Mouse (Mus musculus) kidney, postnatal 36 days (tissue): ENCODE measurements around the gene Wiz.

Source experiments
- DNase-seq, 2 experiments: peaks; one replicate each; pipeline ENCODE4 v3.0.0; 2021 to 2022; ENCODE audit warnings: mixed read lengths in 2 of 2

Gene Wiz

GRCm38 (mm10) chr17:32389101-32389659, at the start of gene Wiz:
Gene Wiz (minus strand): TSS chr17:32389439.
- peak; percentile 95 to 97 for DNase-seq

- no peak for DNase-seq
Measured at GRCm38 (mm10) chr17:32437106-32437505, 47.9 kb upstream of the Wiz start.

GRCm38 (mm10) chr17:32435151-32435550, 45.9 kb upstream of the Wiz start:
- DNase-seq = peak; percentile 17

- DNase-seq = no peak
Measured at GRCm38 (mm10) chr17:32434324-32434723, 45.1 kb upstream of the Wiz start.

- DNase-seq = peak in 1 of 2 experiments; percentile 27
Measured at GRCm38 (mm10) chr17:32431972-32432371, 42.7 kb upstream of the Wiz start.

- no peak for DNase-seq
Measured at GRCm38 (mm10) chr17:32426610-32427009, 37.4 kb upstream of the Wiz start.

GRCm38 (mm10) chr17:32424034-32424433, 34.8 kb upstream of the Wiz start, which contains the start of gene Pglyrp2:
Gene Pglyrp2 (minus strand): TSS chr17:32424167.
- DNase-seq = no peak

GRCm38 (mm10) chr17:32420781-32421180, 31.5 kb upstream of the Wiz start:
- DNase-seq = no peak

- no peak for DNase-seq
Measured at GRCm38 (mm10) chr17:32419989-32420388, 30.8 kb upstream of the Wiz start.

GRCm38 (mm10) chr17:32416771-32417170, 27.5 kb upstream of the Wiz start:
- DNase-seq = no peak

- no peak for DNase-seq
Measured at GRCm38 (mm10) chr17:32415417-32416020, 26.3 kb upstream of the Wiz start.

GRCm38 (mm10) chr17:32411898-32412297, 22.7 kb upstream of the Wiz start:
- no peak for DNase-seq

GRCm38 (mm10) chr17:32403417-32403816, 14.2 kb upstream of the Wiz start, which contains the start of gene Rasal3:
Gene Rasal3 (minus strand): TSS chr17:32403583.
- DNase-seq = no peak

- no peak for DNase-seq
Measured at GRCm38 (mm10) chr17:32402779-32403157, 13.5 kb upstream of the Wiz start.

- DNase-seq = no peak
Measured at GRCm38 (mm10) chr17:32402011-32402778, 13.0 kb upstream of the Wiz start.

GRCm38 (mm10) chr17:32396266-32396665, 7.0 kb upstream of the Wiz start:
- peak in 1 of 2 experiments; percentile 21 for DNase-seq

- DNase-seq = no peak
Measured at GRCm38 (mm10) chr17:32393944-32394343, 4.7 kb upstream of the Wiz start.

- peak in 1 of 2 experiments; percentile 60 for DNase-seq
Measured at GRCm38 (mm10) chr17:32388370-32389100, 704 bp downstream of the Wiz start.

- no peak for DNase-seq
Measured at GRCm38 (mm10) chr17:32387986-32388369, 1.3 kb downstream of the Wiz start.

- peak; percentile 61 to 67 for DNase-seq
Measured at GRCm38 (mm10) chr17:32386659-32387432, 2.4 kb downstream of the Wiz start.

GRCm38 (mm10) chr17:32383661-32384060, 5.6 kb downstream of the Wiz start:
- no peak for DNase-seq

- DNase-seq = no peak
Measured at GRCm38 (mm10) chr17:32382576-32382975, 6.7 kb downstream of the Wiz start.
